Mouse (Mus musculus) left cerebral cortex, adult 9 months (tissue): ENCODE measurements at regions not wholly inside any gene's neighbourhood (a gene's known extent, or its start where the extent isn't known, plus 50 kb on each side); places are given as distances from the start of the nearest gene placed in this dataset.

Experiments used
- DNase-seq, 2 experiments: peaks; one replicate each; pipeline ENCODE4 v3.0.0; 2022; ENCODE audit warnings: low spot score in 2 of 2

DNA sequence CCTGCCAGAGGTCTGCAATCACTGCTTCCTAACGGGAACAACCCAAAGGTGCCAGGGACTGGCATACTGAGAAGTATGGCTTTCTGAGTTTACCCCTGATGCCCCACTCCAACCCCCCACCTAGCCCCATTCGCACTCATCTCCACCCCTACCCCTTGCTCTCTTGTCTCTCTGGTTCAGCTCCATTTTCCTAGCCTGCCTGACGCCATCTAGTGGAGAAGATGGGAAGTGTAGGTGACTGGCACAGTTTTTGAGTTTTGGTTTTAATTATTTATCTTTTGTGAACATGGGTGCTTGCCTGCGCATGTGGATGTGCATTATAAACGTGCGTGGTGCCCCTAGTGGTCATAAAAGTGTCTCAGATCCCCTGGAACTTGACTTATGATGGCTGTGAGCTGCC is 352.3 kb upstream of the Hs6st1 start:
- DNase-seq = no peak

DNA sequence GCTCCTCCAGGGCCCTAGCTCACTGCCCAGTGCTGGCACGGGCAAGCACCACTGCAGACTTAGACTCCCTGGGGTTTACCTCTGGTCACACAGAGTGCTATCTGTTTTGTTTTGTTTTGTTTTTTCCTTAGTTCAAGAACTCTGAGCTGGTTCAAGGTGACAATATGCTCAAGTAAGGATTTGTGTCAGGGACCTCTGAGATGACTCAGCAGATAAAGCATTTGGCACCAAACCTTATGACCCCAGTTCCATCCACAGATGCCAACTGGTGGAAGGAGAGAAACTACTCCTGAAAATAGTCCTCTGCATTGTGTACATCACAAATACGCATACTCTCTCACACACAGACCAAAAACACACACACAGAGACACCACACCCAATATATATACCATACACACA is 351.0 kb upstream of the Hs6st1 start:
- DNase-seq = no peak

DNA sequence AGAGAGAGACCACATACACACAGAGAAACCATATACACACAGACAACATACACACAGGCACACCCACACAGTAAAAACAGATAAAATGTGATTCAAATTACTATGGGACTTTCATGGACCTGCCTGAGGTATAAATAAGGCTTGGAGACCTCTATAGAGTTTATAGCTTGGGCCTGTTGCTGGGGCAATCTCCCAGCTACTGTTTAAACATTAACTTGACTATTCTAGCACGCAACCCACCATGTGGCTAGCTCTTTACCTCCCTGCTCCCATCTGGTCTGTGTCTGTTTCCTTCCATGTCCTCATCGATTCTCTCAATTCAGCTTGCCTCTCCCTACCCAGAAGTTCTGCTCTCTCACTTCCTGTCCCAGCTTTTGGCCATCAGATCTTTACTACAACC is 350.5 kb upstream of the Hs6st1 start:
- DNase-seq = no peak

DNA sequence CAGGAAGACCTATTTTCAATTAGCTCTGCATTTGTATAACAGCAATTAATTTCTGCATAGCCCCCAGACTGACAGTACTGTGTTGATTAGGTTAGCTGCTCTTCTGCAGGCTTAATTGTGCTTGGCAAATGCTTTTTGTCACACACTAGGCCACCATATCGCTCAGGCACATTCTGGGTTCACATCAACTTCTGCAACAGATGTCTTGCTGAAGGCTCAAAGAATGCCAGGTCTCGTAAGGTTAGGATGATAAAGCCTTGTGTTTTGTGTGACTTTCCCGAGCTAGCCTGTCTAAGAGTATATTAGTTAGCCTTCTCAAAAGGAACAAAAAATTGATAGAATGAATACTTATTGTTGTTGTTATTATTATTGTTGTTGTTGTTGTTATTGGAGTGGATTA is 348.1 kb upstream of the Hs6st1 start:
- no peak for DNase-seq

DNA sequence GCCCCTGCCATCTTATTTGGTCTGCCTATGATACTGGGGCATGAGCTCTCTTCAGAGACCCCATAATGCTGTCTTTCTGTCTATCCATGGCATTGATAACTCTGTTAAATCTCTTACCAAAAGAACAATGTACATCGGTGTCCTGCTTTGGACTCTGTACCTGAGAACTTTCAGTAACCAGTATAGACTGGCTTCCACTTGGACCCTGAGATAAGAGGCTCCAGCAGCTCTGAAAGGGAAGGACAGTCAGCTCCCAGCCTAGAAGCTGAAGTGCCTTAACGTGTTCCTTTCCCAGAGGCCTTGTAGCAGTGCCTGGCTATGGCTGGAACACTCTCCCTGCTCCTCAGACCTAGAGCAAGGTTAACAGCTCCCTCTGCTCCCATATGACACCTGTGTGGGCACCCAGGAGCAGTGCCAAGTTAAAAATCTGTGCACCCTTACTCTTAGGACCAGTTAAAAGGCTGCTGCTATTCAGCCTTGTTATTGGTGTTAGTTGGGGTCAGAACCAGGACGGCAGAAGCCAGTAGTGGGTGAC is 343.8 kb upstream of the Hs6st1 start:
- no peak for DNase-seq

DNA sequence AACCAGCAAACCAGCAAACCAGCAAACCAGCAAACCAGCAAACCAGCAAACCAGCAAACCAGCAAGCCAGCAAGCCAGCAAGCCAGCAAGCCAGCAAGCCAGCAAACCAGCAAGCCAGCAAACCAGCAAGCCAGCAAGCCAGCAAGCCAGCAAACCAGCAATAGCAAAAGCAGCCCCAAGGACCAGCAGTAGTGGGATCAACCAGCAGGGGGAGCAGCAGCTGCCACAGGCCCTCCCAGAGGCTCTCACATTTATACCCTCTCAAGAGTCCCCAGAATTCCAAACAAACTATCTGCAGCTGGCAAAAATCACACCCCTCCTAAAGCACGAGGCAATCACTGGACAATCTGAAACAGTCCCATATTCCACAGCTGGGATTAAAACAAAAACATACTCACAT is 341.6 kb upstream of the Hs6st1 start:
- peak in 1 of 2 experiments; percentile 76 for DNase-seq

DNA sequence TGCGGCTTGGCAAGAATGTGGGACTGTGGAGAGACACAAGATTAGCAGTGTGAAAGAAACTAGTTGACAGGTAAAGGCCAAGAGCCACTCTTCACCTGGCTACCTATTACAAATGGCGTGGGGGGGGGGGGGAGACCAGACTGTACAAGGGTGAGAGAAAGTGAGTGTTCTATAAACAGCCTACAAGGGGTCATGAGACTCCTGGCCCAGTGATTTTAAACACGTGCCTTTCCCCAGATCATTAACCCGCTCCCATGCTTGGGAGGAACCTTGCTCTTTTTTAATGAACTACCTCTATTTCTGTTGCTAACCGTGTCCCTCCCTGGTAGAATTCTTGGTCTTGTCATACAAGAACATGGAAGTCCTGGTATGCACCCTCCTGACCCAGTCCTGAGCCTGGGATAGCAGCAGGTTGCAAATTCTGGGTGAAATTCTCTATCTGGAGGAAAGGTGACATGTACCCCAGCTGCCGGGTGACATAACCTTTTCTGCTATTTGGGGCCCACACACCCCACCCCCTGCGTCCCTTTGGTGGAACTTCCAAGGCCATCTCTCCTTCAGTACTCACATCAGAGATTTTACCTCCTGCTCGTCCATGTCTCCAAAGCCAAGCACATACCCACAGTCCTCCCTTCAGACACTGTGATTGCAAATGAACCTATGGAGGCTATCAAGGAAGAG is 340.8 kb upstream of the Hs6st1 start:
- DNase-seq = no peak

DNA sequence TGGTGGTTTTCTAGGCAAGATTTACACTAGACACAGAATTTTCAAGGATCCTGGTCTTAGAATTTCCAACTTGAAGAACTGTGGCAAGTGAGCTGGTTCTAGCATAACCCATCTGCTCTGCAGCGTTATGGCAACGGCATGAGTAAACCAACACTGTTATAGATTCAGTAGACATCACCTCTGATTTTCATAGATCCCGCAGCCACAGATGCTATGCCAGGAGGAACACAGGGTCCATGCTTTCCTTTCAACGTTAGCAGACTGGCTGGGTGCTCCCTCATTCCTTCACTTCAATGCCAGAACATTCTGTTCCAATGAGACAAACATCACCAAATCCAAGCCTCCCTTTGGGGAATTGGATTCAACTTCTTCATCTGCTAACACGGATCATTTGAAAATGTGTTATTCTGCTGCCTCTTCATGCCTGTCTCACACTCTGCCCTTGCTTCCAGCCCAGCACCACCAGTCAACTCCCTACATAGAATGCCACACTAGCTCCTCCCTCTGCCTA is 338.4 kb upstream of the Hs6st1 start:
- no peak for DNase-seq

DNA sequence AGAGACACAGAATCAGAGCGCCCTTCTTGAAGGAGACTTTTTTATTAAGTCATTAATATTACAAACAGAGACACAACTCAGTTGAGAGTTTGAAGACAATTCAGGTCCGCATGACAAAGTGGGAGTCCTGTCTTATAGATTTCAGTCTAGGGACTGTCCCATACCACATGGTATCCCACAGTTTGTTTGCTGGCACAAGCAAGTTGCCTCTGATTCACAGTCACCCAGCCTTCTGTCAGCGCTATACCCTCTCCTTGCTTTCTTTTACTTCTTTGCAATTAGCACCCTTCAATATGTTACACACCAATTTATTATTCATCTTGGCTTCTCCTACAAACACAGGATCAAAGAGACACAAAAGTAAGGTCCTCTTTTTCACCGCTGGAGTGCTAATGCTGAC is 337.9 kb upstream of the Hs6st1 start:
- no peak for DNase-seq

DNA sequence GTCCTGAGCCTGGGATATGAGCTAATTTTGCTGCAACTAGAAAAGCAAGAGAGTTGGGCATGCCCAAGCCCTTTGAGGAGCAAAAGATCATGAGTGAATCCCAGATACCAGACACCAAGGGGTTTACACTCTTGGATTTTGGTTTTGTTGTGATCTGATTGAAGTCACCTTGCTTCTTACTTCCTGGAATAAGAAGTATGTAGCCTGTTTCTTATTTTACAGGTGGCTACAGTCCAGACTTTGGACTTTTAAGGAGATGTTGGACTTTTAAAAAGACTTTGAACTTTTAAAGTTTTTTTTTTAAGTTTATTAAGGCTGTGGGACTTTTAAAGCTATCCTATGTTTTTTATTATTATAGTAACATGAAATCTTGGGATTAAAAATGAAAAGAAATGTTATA is 332.0 kb upstream of the Hs6st1 start:
- DNase-seq = no peak

DNA sequence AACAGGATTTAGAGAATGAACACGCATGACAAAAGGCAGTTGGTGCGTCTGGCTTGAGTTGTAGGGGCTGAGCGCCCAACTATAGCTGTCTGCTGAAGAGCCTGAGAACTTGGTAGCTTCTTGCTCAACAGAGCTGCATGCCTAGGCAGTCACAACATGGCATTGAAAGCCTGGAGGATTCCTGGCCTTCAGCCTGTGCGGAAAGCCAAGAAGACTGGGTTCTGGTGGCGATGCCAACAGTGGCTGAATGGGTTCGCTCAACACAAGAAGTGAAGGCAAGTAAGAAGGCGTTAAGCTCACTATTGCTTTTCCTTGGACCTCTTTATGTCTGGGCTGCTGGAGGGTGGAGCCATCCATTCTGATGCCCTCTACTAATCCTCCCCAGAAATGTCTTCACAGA is 318.6 kb upstream of the Hs6st1 start:
- peak in 1 of 2 experiments; percentile 51 for DNase-seq

DNA sequence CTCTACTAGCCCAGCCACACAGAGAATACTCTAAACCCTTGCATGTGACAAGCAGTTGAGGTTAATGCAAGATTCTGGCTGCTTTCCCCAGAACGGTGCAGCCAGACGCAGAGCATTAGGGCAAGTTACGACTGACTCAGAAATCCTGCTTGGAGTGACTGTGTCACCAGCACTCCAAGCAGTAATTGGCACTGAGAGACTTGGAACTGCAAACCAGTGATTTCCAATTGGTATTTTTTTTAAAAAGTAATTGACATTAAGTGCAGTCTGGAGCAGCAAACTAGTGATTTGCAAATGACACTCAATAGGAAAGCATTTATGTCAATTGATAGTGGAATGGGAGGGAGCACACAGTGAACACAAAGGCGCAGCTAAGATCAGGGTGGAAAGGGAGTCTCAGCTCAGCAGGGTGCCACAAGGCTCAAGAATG is 318.1 kb upstream of the Hs6st1 start:
- DNase-seq = no peak

DNA sequence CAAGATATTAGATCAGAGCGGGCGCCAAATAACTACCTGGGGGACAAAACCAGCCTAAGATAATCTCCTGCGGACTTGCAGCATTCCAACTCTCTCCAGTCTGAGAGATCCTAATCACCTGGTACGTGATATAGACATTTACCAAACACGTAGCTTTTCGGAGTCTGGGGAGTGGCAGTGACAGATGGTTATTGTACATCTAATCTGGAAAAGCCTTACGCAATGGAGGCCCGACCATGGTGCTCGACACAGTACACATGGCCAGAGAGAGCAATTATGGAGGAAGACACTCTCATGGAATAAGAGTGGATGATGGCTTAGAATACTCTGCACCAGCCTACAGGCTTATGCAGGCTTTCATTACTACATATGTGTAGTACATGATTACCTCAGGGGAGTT is 315.6 kb upstream of the Hs6st1 start:
- no peak for DNase-seq

DNA sequence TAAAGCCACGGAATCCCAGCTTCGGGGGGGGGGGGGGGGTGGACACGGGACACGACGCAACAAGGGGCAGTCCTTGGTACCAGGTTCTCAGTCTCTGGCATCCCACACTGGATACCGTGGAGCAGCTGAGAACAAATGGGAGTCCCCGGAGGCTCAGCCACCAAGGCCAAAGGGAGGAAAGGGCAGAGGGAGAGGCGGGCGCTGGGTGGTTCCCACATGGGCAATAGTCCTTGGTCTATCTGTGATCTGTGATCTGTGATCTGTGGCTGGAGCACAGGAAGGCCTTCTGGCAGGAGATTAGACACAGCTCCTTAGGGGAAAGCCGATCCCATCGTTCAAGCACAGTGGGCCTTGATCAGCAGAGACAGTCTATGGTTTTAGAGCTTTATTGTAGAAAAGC is 314.0 kb upstream of the Hs6st1 start:
- DNase-seq = no peak

DNA sequence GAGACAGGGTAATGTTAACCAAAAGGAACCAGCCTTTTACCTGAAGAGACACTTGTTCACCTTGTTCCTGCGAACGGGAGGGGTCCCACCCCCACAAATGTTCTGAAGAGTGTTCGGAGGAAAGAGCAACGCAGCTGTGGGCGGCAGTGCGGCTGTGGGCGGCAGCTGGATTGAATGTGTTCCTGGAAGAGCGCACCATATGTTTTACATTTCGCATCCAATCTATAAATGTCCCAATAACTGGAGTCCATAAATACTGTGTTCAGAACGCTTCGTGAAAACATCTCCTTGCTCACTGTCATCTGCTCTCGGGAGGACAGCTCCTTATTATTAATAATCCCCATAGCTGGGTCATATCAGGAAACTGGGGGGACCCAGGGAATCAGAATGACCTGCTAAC is 309.2 kb upstream of the Hs6st1 start:
- peak; percentile 78 to 87 for DNase-seq

DNA sequence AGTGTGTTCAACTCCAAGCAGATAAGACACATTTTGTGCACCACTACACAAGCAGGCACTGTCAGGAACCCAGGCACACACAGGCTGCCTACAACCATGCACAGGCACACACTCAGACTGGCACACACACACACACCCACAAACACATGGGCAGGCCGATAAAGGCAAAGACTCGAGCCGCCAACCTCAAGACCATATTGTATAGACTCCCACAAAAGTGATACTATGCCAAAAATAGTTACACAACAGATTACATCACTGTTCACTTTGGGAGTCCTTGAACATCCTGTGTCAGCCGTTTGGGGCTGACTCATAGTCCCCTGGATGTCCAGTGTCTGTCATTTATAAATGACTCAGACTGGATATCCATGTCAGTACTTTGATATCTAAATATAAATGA is 308.6 kb upstream of the Hs6st1 start:
- DNase-seq = peak; percentile 39 to 65

DNA sequence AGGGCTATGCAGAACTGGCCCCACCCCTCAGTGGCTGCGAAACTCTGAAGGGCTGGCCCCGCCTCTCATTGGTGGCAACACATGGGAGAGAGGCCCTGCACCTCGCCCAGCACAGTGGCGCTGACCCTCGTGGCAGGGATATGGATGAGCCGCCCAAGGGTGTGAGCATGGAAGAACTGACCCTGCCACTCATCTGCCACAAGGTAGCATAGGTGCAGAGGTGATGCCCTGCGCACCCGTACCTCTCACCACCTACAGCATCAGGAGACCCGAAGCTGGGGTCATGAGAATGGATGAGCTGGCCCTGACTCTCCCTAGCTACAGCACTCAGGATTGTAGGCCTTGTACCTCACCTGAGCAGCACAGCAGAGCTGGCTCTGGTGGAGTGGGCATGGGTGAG is 305.1 kb upstream of the Hs6st1 start:
- DNase-seq = no peak

DNA sequence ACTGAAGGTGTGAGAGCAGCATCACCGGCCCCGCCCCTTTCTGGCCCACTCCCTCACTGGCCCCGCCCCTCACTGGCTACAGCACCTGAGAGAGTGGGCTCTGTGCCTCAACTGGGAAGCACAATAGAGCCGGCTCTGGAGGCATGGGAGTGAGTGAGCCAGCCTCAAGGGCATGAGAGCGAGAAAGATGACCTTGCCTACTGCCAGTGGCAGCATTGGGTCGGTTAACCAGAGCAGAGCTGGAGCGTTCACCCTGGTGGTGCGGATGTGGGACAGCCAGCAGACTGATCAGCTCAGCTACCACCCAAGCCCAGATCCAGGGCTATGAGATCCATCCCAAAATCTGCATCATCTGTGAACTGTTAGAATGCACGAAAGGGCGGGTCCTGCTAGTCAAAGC is 304.7 kb upstream of the Hs6st1 start:
- DNase-seq = no peak

DNA sequence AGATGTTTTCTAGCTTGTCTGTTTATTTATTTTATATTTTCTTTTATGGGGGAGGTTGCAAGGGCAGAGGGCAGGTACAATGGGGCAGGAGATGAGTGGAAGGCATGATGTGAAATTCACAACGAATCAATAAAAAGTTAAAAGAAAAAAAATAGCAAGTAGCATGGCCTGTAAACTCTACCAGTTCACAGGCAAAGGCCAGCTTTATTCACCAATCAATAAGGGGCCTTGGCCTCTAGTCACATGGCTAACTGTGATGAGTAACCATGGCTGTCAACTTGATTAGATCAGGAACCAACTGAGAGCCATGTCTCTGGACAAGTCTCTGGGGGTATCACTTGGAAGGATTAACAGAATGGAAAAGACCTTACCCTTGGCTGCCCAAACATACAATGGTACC is 304.1 kb upstream of the Hs6st1 start:
- DNase-seq = no peak

DNA sequence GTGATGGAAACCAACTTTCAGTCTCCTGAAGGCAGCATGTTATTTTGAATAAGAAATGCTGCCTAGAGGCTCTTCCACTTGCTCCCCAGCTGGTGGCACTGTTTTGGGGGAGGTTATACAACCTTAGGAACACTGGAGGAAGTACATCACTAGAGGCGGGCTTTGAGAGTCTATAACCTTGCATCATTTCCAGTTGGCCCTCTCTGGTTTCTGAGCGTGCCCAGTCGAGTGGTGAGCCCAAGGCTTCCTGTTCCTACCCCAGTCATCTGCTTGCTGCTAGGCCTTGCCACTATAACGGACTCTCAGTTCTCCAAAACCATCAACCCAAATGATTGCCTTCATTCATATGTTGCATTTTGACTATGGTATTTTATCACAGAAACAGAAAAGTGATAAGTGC is 302.5 kb upstream of the Hs6st1 start:
- no peak for DNase-seq

DNA sequence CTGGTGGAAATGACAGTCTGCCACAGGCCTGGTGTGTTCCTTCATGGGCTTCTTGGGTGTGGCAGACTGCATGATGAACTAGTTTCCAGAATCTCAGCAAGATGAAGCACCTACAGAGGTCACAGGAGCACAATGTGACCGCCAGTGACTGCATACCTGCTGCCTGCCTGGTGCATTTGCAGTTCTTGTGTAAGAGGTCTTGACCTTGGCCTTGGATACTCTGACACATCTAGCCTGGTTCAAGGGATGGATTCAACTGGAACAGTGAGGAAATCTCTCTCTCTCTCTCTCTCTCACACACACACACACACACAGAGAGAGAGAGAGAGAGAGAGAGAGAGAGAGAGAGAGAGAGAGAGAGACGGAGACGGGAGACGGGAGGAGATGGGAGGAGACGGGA is 301.9 kb upstream of the Hs6st1 start:
- no peak for DNase-seq

DNA sequence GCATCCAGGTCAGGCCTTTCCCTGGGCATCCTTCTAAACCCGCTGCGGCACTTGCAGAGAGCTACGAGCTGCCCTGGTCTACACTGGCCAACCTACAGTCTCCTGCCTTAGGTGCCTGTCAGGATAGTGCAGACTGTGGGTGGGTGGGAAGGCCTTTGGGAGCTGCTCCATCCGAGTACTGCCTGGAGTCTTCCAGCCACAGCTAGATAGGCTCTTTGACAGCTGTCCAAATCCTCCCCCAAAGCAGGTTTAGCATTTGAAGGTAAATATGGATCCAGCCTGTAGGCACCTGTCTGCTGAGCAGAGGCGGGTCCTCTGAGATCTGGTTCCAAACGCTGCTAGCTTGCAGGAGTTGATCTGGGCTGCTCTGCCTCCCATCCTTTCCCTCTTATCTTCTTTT is 295.6 kb upstream of the Hs6st1 start:
- peak in 1 of 2 experiments; percentile 57 for DNase-seq

DNA sequence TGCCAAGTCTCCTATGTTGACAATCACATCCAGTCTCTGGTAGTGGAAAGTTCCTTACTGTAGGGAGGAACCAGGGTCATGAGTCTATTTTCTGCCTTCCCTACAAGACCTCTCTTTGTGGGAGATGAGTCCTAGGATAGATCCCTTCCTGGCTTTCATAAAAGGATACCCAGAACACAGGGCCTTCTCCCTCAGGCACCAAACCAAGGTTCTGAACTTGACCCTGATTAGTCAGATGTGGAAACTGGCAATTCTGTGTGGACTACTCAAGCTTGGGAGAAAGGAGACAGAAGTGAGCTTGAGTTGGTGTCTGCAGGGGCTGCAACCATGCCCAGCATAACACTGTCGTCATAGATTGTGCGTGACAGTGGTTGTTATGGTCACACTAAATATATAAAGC is 293.6 kb upstream of the Hs6st1 start:
- no peak for DNase-seq

DNA sequence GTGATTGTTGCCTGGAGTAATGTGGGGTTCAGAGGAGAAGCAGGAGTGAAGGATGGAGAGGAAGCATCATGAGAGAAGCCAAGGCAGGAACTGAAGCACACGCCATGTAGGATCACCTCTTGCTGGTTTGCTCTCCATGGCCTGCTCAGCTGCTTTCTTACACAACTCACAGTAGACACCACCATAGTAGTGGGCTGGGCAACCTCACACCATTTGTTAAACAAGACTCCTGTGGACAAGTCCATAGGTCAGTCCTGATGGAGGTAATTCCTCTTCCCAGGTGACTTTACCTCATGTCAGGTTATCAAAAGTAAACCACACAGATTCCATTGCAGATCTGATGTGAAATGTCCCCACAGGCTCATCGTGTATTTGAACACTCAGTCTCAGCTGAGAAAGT is 285.5 kb upstream of the Hs6st1 start:
- no peak for DNase-seq
